Mouse (Mus musculus): ENCODE data around the gene Rora.

Gene Rora

GRCm38 (mm10) chr9:69006666-69007065 is 353.1 kb downstream of the Rora start:
- DNase-seq (ENCODE audit: extremely low read depth, low read depth) = no peak

DNA sequence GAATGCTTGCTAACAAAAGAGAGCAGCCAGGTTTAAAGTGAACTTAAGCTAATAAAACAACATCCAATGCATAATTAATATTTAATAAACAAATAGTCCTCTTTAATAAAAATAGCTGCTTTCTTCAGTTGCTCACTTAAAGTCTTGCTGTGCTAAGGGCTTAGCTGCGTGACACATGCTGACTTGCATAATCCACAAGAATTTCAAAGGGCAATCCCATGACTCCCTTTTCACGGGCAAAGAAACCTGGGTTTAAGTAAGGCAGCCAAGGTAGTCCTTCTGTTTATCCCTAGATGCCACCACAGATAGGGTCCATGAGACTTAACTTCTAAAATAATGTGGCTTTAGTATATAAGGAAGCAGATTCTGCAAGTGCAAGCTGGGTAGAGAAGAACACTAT is 355.1 kb downstream of the Rora start:
- DNase-seq (ENCODE audit: extremely low read depth, low read depth) = no peak

DNA sequence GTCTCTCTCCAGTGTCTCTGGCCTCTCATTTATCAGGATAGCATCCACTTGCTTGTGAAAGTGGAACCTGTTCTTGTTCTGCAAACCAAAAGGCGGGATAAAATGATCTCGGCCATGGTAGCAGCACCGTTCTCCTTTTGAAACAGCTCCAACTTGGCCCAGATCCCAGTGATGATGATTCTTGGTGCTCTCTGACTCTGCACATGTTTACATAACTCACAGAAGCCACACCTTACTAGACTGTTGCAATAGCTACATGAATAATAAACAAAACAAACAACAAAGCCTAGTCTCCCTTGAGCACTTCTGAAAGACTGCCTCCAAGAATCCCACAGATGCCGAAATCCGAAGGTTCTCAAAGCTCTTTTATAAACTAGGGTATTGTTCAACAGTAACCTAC is 357.3 kb downstream of the Rora start:
- no peak for DNase-seq (ENCODE audit: extremely low read depth, low read depth)

DNA sequence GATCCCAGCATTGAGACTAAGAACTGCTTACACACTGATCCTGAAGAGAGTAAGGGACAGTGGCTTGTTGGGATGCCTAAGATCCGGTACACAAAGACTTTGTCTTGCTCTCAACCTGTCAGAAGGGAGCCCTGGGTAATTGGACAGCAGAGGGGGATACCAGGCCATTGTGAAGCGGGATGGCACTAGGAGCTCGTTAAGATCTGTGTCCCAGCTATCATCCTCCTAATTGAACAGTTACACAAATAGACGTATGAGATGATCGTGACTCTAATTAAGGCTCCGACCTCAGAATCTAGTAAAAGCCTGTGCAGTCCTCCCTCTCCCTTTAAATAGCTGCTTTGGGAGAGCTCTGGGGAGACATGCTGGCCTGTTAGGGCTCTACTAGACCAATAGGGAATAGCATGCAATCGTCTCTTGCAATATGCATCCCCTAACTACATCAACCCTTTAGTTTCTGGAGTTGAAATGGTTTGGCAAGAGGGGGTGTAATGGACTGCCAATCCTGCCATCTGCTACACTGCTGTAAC is 359.7 kb downstream of the Rora start:
- DNase-seq (ENCODE audit: extremely low read depth, low read depth) = no peak

DNA sequence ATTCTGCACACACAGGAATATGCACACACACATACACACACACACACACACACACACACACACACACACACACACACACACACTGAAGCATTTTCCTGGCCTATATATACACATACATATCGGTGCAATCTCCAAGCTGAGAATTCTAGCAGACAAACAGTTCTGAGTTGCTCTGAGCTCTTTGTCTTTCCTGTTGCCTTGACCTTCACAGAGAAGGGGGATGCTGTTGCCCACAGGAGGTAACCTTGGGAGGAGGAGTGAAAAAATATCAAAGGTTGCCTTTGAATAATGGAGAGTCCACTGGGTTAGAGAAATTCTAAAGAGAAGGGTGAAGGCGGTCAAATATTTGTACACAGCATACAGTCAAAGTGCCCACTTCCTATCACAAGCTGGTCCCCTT is 360.6 kb downstream of the Rora start:
- DNase-seq (ENCODE audit: extremely low read depth, low read depth) = no peak

DNA sequence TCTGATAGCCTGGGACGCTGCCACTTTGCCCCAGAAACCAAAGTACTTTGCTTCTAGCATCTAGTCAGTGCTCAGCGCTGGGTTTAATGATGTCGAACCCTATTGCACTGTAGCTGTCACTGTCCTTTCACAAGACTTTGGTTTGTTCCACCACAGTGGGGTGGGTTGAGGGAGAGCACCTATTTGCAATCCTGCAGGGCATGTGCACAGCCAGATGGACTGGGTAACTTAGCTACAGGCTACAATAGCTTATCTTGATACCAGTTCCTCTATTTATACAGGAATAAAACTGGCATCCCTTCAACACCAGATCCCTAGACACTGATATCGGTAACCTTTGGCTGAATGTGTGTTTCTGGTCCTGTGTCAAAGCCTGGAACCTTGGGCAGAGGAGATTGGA is 366.8 kb downstream of the Rora start:
- no peak for DNase-seq (ENCODE audit: extremely low read depth, low read depth)

DNA sequence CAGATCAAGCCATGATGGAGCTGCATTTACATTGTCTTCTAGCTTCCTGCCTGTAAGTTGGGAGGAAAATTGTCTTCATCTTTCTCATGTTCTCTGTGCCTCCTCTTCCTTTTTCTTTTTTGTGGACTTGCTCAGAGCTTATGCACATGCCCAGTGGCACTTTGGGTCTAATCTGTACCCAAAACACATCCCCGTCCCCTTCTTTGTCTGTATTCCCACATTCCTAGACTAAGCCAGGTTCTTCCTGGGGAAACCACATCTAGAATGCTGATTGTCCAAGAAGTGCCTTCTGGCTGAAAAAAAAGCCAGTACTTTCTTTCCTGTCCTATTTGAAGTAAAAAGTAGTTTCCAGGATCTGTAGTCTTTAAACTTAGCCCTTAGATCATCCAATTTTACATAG is 367.9 kb downstream of the Rora start:
- no peak for DNase-seq (ENCODE audit: extremely low read depth, low read depth)

- DNase-seq (ENCODE audit: extremely low read depth, low read depth) = no peak
Measured at GRCm38 (mm10) chr9:69023314-69023713, 369.7 kb downstream of the Rora start.

DNA sequence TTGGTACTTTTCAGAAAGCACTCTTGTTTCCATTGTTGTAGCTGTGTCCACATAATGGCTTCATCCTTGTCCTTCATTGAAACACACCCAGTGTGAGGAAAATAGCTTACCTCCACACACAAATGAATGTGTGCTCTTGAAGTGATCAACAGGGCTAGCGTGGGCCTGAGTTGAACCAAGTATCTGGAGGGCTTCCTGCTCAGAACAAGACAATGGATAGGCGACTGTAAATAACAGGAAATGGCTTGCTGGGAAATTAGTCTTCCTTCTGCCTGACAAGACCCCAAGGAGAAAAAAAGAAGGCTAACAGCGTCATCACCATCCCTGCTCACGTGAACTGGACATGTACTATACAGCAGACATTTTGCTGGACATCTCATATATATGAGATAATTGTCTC is 374.6 kb downstream of the Rora start:
- DNase-seq (ENCODE audit: extremely low read depth, low read depth) = no peak

DNA sequence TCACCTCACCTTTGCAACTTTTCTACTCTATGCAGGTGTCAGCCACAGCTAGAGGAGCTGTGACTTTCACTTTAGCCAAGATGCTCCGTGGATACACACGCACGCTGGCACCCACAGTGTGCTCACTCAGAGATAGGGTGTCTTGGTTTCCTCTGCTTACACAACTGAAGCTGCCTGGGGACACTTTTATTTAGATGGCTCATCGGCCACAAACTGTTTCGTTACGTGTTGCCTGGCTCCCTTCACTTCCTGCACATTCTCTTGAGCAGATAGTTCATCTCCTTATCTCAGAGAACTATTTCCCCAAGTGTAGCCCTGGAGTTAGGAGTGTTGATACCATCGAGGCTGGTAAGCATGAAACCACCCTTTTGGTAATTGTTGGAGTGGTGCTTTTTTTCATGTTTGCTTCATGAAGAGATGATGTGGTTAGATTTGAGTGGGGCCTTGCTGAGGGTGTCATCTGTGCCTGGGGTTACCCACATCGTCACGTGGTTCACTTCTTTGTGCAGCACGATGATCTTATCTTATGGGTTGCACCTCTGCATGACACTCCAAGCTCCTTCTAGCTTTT is 380.8 kb downstream of the Rora start:
- DNase-seq (ENCODE audit: extremely low read depth, low read depth) = no peak

DNA sequence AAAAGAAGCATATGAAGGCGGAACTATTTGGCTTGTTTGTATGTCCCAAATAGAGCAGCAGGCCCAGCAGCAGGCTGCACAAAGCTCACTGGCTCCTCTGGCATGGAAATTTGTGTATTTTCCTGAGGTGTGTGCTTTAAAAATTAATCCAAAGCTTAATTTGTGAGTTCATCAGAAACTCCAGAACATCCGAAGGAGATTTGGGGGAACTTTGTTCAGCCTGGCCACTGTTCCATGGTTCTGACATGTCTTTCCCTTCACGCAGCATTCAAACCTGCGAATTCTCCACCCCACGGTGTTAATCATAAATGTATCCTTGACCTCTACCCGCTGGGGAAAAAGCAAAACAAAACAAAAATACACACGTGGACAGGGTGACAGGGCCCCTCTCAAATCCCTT is 381.9 kb downstream of the Rora start:
- no peak for DNase-seq (ENCODE audit: extremely low read depth, low read depth)

- no peak for DNase-seq (ENCODE audit: extremely low read depth, low read depth)
Measured at GRCm38 (mm10) chr9:69036296-69036695, 382.7 kb downstream of the Rora start.

- DNase-seq (ENCODE audit: extremely low read depth, low read depth) = no peak
Measured at GRCm38 (mm10) chr9:69043920-69044613, 390.5 kb downstream of the Rora start.

- no peak for DNase-seq (ENCODE audit: extremely low read depth, low read depth)
Measured at GRCm38 (mm10) chr9:69044614-69045133, 391.1 kb downstream of the Rora start.

- no peak for DNase-seq (ENCODE audit: extremely low read depth, low read depth)
Measured at GRCm38 (mm10) chr9:69045908-69046307, 392.3 kb downstream of the Rora start.

GRCm38 (mm10) chr9:69050856-69051255 is 397.3 kb downstream of the Rora start:
- no peak for DNase-seq (ENCODE audit: extremely low read depth, low read depth)

GRCm38 (mm10) chr9:69051890-69052289 is 398.3 kb downstream of the Rora start:
- DNase-seq (ENCODE audit: extremely low read depth, low read depth) = no peak

DNA sequence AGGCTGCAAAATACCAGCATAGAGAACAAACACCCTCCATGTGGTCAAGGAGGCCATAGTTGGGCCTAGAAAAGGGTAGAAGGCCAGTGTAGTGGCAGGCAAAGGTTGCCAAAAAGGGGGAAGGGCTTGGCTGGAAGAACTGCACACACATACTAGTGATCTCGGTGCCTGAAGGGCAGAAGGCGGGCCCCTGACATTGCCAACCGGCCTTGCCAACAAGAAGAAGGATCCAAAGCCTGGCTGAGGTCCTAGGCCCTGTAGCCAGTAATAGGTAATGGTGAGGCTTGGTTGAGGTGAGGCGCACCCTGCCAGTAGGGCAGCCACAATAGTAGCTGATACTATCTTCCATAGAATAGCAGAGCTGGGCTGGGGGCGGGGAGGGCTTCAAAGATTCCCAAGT is 401.7 kb downstream of the Rora start:
- no peak for DNase-seq (ENCODE audit: extremely low read depth, low read depth)

GRCm38 (mm10) chr9:69071203-69071867 is 417.7 kb downstream of the Rora start:
- DNase-seq (ENCODE audit: extremely low read depth, low read depth) = no peak

DNA sequence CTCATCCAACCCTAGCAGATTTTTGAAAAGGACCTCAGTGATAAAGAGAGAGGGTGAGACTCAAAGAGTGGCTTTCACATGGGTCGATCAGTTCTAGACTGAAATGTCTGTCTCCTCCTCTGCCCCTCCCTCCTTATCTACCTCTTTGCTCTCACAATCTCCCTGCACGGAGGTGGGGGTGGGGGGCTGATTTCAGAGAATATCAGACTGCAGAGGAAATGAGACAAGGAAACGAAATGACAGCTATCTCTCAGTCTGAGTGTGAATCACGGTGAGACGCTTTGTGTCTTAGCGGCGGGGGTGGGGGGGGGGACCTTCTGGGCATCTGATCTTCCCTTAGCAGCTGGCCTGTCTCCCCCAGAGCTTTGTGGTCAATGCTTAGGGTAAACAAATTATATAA is 419.7 kb downstream of the Rora start:
- no peak for DNase-seq (ENCODE audit: extremely low read depth, low read depth)

GRCm38 (mm10) chr9:69084086-69084719 is 430.6 kb downstream of the Rora start:
- DNase-seq (ENCODE audit: extremely low read depth, low read depth) = no peak
